7 mouse cellular contexts compared by ENCODE assay signal in the genomic region with DNA sequence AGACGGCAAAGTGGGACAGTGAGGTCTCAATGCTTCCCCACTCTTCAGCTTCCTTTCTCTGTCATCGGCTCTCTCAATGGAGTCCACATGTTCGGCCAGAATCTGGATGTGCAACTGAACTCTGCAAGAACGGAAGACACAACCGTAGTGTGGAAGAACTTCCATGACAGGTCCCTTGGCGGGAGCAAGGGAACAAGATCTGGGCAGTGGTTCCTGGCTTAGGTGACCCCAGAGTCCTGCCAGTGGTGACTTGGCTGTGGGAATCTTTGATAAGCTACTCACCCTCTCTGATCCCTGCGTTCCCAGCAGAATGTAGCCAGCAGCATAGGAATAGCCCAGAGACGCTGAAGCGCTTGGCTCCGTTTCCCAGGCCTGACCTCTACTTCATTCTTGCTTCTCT. TPM values are rescaled to one million over a fixed set of nuclear protein-coding genes. Genes with fewer than 3 reads are reported as not detected.
DNase-seq lines count a peak whose midpoint lies in the region; ATAC-seq lines count a peak whose summit lies in the region.

No protein-coding gene starts in this region.

- peaks cover 68% of the 10 kb centered on the region for H3K4me1 ChIP-seq in megakaryocyte, embryonic 14.5 days
- H3K4me1 ChIP-seq in forebrain, embryonic 13.5 days = peaks cover 65% of the 10 kb centered on the region
- H3K4me1 ChIP-seq in limb, embryonic 11.5 days (ENCODE audit: control insufficient read depth, insufficient read depth, low read length) = peaks cover 17% of the 10 kb centered on the region
- H3K4me1 ChIP-seq in stomach, embryonic 15.5 days = peaks cover 38% of the 10 kb centered on the region

- no peaks in the 10 kb centered on the region for H3K27me3 ChIP-seq in megakaryocyte, embryonic 14.5 days (replicated peaks)
- H3K27me3 ChIP-seq in forebrain, embryonic 13.5 days = no peaks in the 10 kb centered on the region
- no peaks in the 10 kb centered on the region for H3K27me3 ChIP-seq in limb, embryonic 11.5 days (ENCODE audit: control insufficient read depth, insufficient read depth, low read length)
- no peaks in the 10 kb centered on the region for H3K27me3 ChIP-seq in stomach, embryonic 15.5 days (replicated peaks)

- peaks cover 45% of the 10 kb centered on the region for H3K36me3 ChIP-seq in megakaryocyte, embryonic 14.5 days (replicated peaks; ENCODE audit: low read length)
- peaks cover 32% of the 10 kb centered on the region for H3K36me3 ChIP-seq in forebrain, embryonic 13.5 days (ENCODE audit: poor library complexity, severe bottlenecking)
- H3K36me3 ChIP-seq in limb, embryonic 11.5 days (ENCODE audit: control insufficient read depth, insufficient read depth, low read length) = peaks cover 2% of the 10 kb centered on the region; the same call in 1 of the 2 replicates
- H3K36me3 ChIP-seq in stomach, embryonic 15.5 days = no peaks in the 10 kb centered on the region

- 26% methylated on average over 10 of the region's 10 CpGs for WGBS in forebrain, embryonic 13.5 days
- WGBS in limb, embryonic 11.5 days = 46% methylated on average over 10 of the region's 10 CpGs
- WGBS in stomach, embryonic 15.5 days = 35% methylated on average over 10 of the region's 10 CpGs

- peak overlapping the region; percentile 78 for H3K9ac ChIP-seq in forebrain, embryonic 13.5 days
- peak overlapping the region; percentile 74 for H3K9ac ChIP-seq in limb, embryonic 11.5 days (ENCODE audit: low read length)
- H3K9ac ChIP-seq in stomach, embryonic 15.5 days = peak overlapping the region; percentile 62; the same call in 1 of the 2 replicates

- ATAC-seq in megakaryocyte, adult 5-6 weeks (ENCODE audit: poor library complexity, severe bottlenecking) = no peak
- ATAC-seq in forebrain, embryonic 13.5 days = no peak
- no peak for ATAC-seq in limb, embryonic 11.5 days (ENCODE audit: insufficient number of reproducible peaks, low FRiP score, low TSS enrichment, low read depth)
- ATAC-seq in stomach, embryonic 15.5 days (ENCODE audit: insufficient read depth, low FRiP score, low read depth) = no peak

- DNase-seq in limb, embryonic 11.5 days (ENCODE audit: low spot score) = no peak
- no peak for DNase-seq in thymus, adult 18-20 months
- no peak for DNase-seq in spleen, adult 12 weeks (ENCODE audit: low spot score)

- peak overlapping the region; percentile 94 for H3K4me3 ChIP-seq in megakaryocyte, embryonic 14.5 days (replicated peaks)
- peak overlapping the region; percentile 62 for H3K4me3 ChIP-seq in forebrain, embryonic 13.5 days
- peak overlapping the region; percentile 62 for H3K4me3 ChIP-seq in limb, embryonic 11.5 days (ENCODE audit: low read depth, low read length)
- H3K4me3 ChIP-seq in stomach, embryonic 15.5 days (replicated peaks) = peak overlapping the region; percentile 67

- peak overlapping the region; percentile 78 for H3K4me2 ChIP-seq in forebrain, embryonic 13.5 days
- peak overlapping the region; percentile 73 for H3K4me2 ChIP-seq in limb, embryonic 11.5 days (ENCODE audit: low read depth, severe bottlenecking)
- H3K4me2 ChIP-seq in stomach, embryonic 15.5 days = peak overlapping the region; percentile 77

- H3K27ac ChIP-seq in forebrain, embryonic 13.5 days = peak overlapping the region; percentile 95
- peak overlapping the region; percentile 53; the same call in 1 of the 2 replicates for H3K27ac ChIP-seq in limb, embryonic 11.5 days (replicated peaks; ENCODE audit: low read depth, low read length)
- peak overlapping the region; percentile 87 for H3K27ac ChIP-seq in stomach, embryonic 15.5 days

- no peaks in the 10 kb centered on the region for H3K9me3 ChIP-seq in megakaryocyte, embryonic 14.5 days
- H3K9me3 ChIP-seq in forebrain, embryonic 13.5 days (replicated peaks) = no peaks in the 10 kb centered on the region
- H3K9me3 ChIP-seq in limb, embryonic 11.5 days (ENCODE audit: control insufficient read depth, low read length) = no peaks in the 10 kb centered on the region
- H3K9me3 ChIP-seq in stomach, embryonic 15.5 days = no peaks in the 10 kb centered on the region

RNA-seq across cellular contexts. Expression of gene Fuz, which starts 0.6 kb away (rescaled TPM):
- 69.9 and 126 TPM in 2 replicates for polyA plus RNA-seq in megakaryocyte, embryonic 14.5 days (2012; ENCODE audit: insufficient read depth, low replicate concordance)
- 4.6 and 4.7 TPM in 2 replicates for total RNA-seq in megakaryocyte, adult 5-6 weeks (2015)
- 11.1 and 11.3 TPM in 2 replicates for total RNA-seq in megakaryocyte, adult 5-6 weeks (2017)
- 24.7 and 27.7 TPM in 2 replicates for polyA plus RNA-seq in forebrain, embryonic 13.5 days (2015; fragmentation: Nextera tagmentation; extraction: Ambion mirVana)
- polyA plus RNA-seq in limb, embryonic 11.5 days (2014; fragmentation: Nextera tagmentation; extraction: Ambion mirVana) = 14.8 and 16.0 TPM in 2 replicates
- polyA plus RNA-seq in stomach, embryonic 15.5 days (2015; fragmentation: Nextera tagmentation; extraction: Ambion mirVana) = 22.2 and 24.2 TPM in 2 replicates

RNA-seq across cellular contexts. Expression of gene Med25, which starts 4.0 kb away (rescaled TPM):
- polyA plus RNA-seq in megakaryocyte, embryonic 14.5 days (2012; ENCODE audit: insufficient read depth, low replicate concordance) = 249 and 952 TPM in 2 replicates
- 19.4 and 23.7 TPM in 2 replicates for total RNA-seq in megakaryocyte, adult 5-6 weeks (2015)
- 8.6 and 9.0 TPM in 2 replicates for total RNA-seq in megakaryocyte, adult 5-6 weeks (2017)
- 145 and 165 TPM in 2 replicates for polyA plus RNA-seq in forebrain, embryonic 13.5 days (2015; fragmentation: Nextera tagmentation; extraction: Ambion mirVana)
- polyA plus RNA-seq in limb, embryonic 11.5 days (2014; fragmentation: Nextera tagmentation; extraction: Ambion mirVana) = 79.2 and 80.5 TPM in 2 replicates
- polyA plus RNA-seq in stomach, embryonic 15.5 days (2015; fragmentation: Nextera tagmentation; extraction: Ambion mirVana) = 88.7 and 91.0 TPM in 2 replicates

RNA-seq across cellular contexts. Expression of gene Ptov1, which starts 26.9 kb away (rescaled TPM):
- 191 and 368 TPM in 2 replicates for polyA plus RNA-seq in megakaryocyte, embryonic 14.5 days (2012; ENCODE audit: insufficient read depth, low replicate concordance)
- 21.3 and 29.0 TPM in 2 replicates for total RNA-seq in megakaryocyte, adult 5-6 weeks (2015)
- total RNA-seq in megakaryocyte, adult 5-6 weeks (2017) = 5.9 and 8.7 TPM in 2 replicates
- 558 and 574 TPM in 2 replicates for polyA plus RNA-seq in forebrain, embryonic 13.5 days (2015; fragmentation: Nextera tagmentation; extraction: Ambion mirVana)
- 410 and 427 TPM in 2 replicates for polyA plus RNA-seq in limb, embryonic 11.5 days (2014; fragmentation: Nextera tagmentation; extraction: Ambion mirVana)
- polyA plus RNA-seq in stomach, embryonic 15.5 days (2015; fragmentation: Nextera tagmentation; extraction: Ambion mirVana) = 291 and 320 TPM in 2 replicates

RNA-seq across cellular contexts. Expression of gene Ap2a1, which starts 32.8 kb away (rescaled TPM):
- 137 and 235 TPM in 2 replicates for polyA plus RNA-seq in megakaryocyte, embryonic 14.5 days (2012; ENCODE audit: insufficient read depth, low replicate concordance)
- 33.2 and 36.1 TPM in 2 replicates for total RNA-seq in megakaryocyte, adult 5-6 weeks (2015)
- 20.2 and 33.6 TPM in 2 replicates for total RNA-seq in megakaryocyte, adult 5-6 weeks (2017)
- 81.7 and 87.2 TPM in 2 replicates for polyA plus RNA-seq in forebrain, embryonic 13.5 days (2015; fragmentation: Nextera tagmentation; extraction: Ambion mirVana)
- polyA plus RNA-seq in limb, embryonic 11.5 days (2014; fragmentation: Nextera tagmentation; extraction: Ambion mirVana) = 77.0 and 78.8 TPM in 2 replicates
- 61.5 and 61.6 TPM in 2 replicates for polyA plus RNA-seq in stomach, embryonic 15.5 days (2015; fragmentation: Nextera tagmentation; extraction: Ambion mirVana)

RNA-seq across cellular contexts. Expression of gene Pnkp, which starts 39.6 kb away (rescaled TPM):
- polyA plus RNA-seq in megakaryocyte, embryonic 14.5 days (2012; ENCODE audit: insufficient read depth, low replicate concordance) = 30.0 and 36.4 TPM in 2 replicates
- 75.1 and 89.7 TPM in 2 replicates for total RNA-seq in megakaryocyte, adult 5-6 weeks (2015)
- 109 and 129 TPM in 2 replicates for total RNA-seq in megakaryocyte, adult 5-6 weeks (2017)
- 34.9 and 38.1 TPM in 2 replicates for polyA plus RNA-seq in forebrain, embryonic 13.5 days (2015; fragmentation: Nextera tagmentation; extraction: Ambion mirVana)
- 31.0 and 31.2 TPM in 2 replicates for polyA plus RNA-seq in limb, embryonic 11.5 days (2014; fragmentation: Nextera tagmentation; extraction: Ambion mirVana)
- 25.5 and 32.7 TPM in 2 replicates for polyA plus RNA-seq in stomach, embryonic 15.5 days (2015; fragmentation: Nextera tagmentation; extraction: Ambion mirVana)
